Mouse (Mus musculus): ENCODE data around the gene Mbnl1. TPM values are rescaled to one million over a fixed set of nuclear protein-coding genes. Genes with fewer than 3 reads are reported as not detected.
A peak's percentile ranks its signal among the peaks of the same experiment; 100 is the strongest.

The Mbnl1 gene
- polyA plus RNA-seq, 1 experiment from 2014 or later = 127 TPM

- Histone ChIP-seq H3K27me3 (replicated peaks; ENCODE audit: insufficient read depth, low read length) (no peaks in the 10 kb centered on the region), H3K4me3 (ENCODE audit: low read depth, low read length) (no peak overlapping the region), H3K4me2 (replicated peaks; ENCODE audit: low read depth, low read length) (no peak overlapping the region), H3K9ac (replicated peaks; ENCODE audit: low read depth) (no peak overlapping the region), H3K27ac (ENCODE audit: low read length) (no peak overlapping the region), H3K36me3 (ENCODE audit: insufficient read depth, low read length) (no peaks in the 10 kb centered on the region), H3K4me1 (ENCODE audit: insufficient read depth, low read depth, low read length) (peaks cover 4% of the 10 kb centered on the region), H3K9me3 (ENCODE audit: low read length) (no peaks in the 10 kb centered on the region)
- ATAC-seq = no peak
- no peak for DNase-seq (ENCODE audit: low spot score)
- TF ChIP-seq CTCF (IDR thresholded peaks at IDR 0.05) (no peak), EP300 (IDR thresholded peaks at IDR 0.05) (no peak)
- 81% methylated on average over 10 of the region's 10 CpGs for WGBS
Observed at GRCm38 (mm10) chr3:60595606-60596005, 123.0 kb downstream of the Mbnl1 start.

- Histone ChIP-seq H3K36me3 (ENCODE audit: insufficient read depth, low read length) (no peaks in the 10 kb centered on the region), H3K9me3 (ENCODE audit: low read length) (no peaks in the 10 kb centered on the region), H3K9ac (replicated peaks; ENCODE audit: low read depth) (no peak overlapping the region), H3K4me2 (replicated peaks; ENCODE audit: low read depth, low read length) (no peak overlapping the region), H3K27me3 (replicated peaks; ENCODE audit: insufficient read depth, low read length) (no peaks in the 10 kb centered on the region), H3K4me1 (ENCODE audit: insufficient read depth, low read depth, low read length) (no peaks in the 10 kb centered on the region; the same call in 1 of the 2 replicates), H3K27ac (ENCODE audit: low read length) (no peak overlapping the region), H3K4me3 (ENCODE audit: low read depth, low read length) (no peak overlapping the region)
- TF ChIP-seq CTCF (IDR thresholded peaks at IDR 0.05) (no peak), EP300 (IDR thresholded peaks at IDR 0.05) (no peak)
- WGBS = 33% methylated on average over 4 of the region's 4 CpGs
- ATAC-seq (peak; percentile 86), DNase-seq (ENCODE audit: low spot score) (peak; percentile 69)
Observed at GRCm38 (mm10) chr3:60596985-60597384, 124.4 kb downstream of the Mbnl1 start.

- Histone ChIP-seq H3K36me3 (ENCODE audit: insufficient read depth, low read length) (no peaks in the 10 kb centered on the region), H3K9ac (replicated peaks; ENCODE audit: low read depth) (no peak overlapping the region), H3K4me3 (ENCODE audit: low read depth, low read length) (no peak overlapping the region), H3K9me3 (ENCODE audit: low read length) (no peaks in the 10 kb centered on the region), H3K27me3 (replicated peaks; ENCODE audit: insufficient read depth, low read length) (no peaks in the 10 kb centered on the region), H3K4me1 (ENCODE audit: insufficient read depth, low read depth, low read length) (no peaks in the 10 kb centered on the region), H3K4me2 (replicated peaks; ENCODE audit: low read depth, low read length) (no peak overlapping the region), H3K27ac (ENCODE audit: low read length) (no peak overlapping the region)
- WGBS = 18% methylated on average over 4 of the region's 4 CpGs
- DNase-seq (ENCODE audit: low spot score) (peak; percentile 78), ATAC-seq (0 out of 2 replicates have a peak, but pooled peaks have one; percentile 35)
- TF ChIP-seq CTCF (IDR thresholded peaks at IDR 0.05) = peak; percentile 91
- no peak for TF ChIP-seq EP300 (IDR thresholded peaks at IDR 0.05)
Observed at GRCm38 (mm10) chr3:60601686-60602085, 129.1 kb downstream of the Mbnl1 start.

- no peak for TF ChIP-seq EP300 (IDR thresholded peaks at IDR 0.05)
- TF ChIP-seq CTCF (IDR thresholded peaks at IDR 0.05) = no peak
- DNase-seq (ENCODE audit: low spot score) (no peak), ATAC-seq (no peak)
- Histone ChIP-seq H3K9me3 (ENCODE audit: low read length) (no peaks in the 10 kb centered on the region), H3K9ac (replicated peaks; ENCODE audit: low read depth) (no peak overlapping the region), H3K27me3 (replicated peaks; ENCODE audit: insufficient read depth, low read length) (no peaks in the 10 kb centered on the region), H3K4me3 (ENCODE audit: low read depth, low read length) (no peak overlapping the region), H3K4me1 (ENCODE audit: insufficient read depth, low read depth, low read length) (no peaks in the 10 kb centered on the region), H3K36me3 (ENCODE audit: insufficient read depth, low read length) (no peaks in the 10 kb centered on the region), H3K27ac (ENCODE audit: low read length) (no peak overlapping the region), H3K4me2 (replicated peaks; ENCODE audit: low read depth, low read length) (no peak overlapping the region)
- WGBS = 62% methylated on average over 4 of the region's 4 CpGs
Observed at GRCm38 (mm10) chr3:60602923-60603549, 130.4 kb downstream of the Mbnl1 start.

- WGBS = 94% methylated on average over 4 of the region's 4 CpGs
- H3K4me1 ChIP-seq (ENCODE audit: insufficient read depth, low read depth, low read length) = no peaks in the 10 kb centered on the region
- H3K4me2 ChIP-seq (replicated peaks; ENCODE audit: low read depth, low read length) = no peak overlapping the region
- H3K9ac ChIP-seq (replicated peaks; ENCODE audit: low read depth) = no peak overlapping the region
- H3K4me3 ChIP-seq (ENCODE audit: low read depth, low read length) = no peak overlapping the region
- no peaks in the 10 kb centered on the region for H3K27me3 ChIP-seq (replicated peaks; ENCODE audit: insufficient read depth, low read length)
- H3K27ac ChIP-seq (ENCODE audit: low read length) = no peak overlapping the region
- ATAC-seq (no peak), DNase-seq (ENCODE audit: low spot score) (no peak)
- H3K9me3 ChIP-seq (ENCODE audit: low read length) = no peaks in the 10 kb centered on the region
- H3K36me3 ChIP-seq (ENCODE audit: insufficient read depth, low read length) = no peaks in the 10 kb centered on the region
- TF ChIP-seq CTCF (IDR thresholded peaks at IDR 0.05) (no peak), EP300 (IDR thresholded peaks at IDR 0.05) (no peak)
Observed at GRCm38 (mm10) chr3:60603637-60604036, 131.0 kb downstream of the Mbnl1 start.

GRCm38 (mm10) chr3:60604205-60604604, 131.6 kb downstream of the Mbnl1 start:
- TF ChIP-seq CTCF (IDR thresholded peaks at IDR 0.05) = no peak
- TF ChIP-seq EP300 (IDR thresholded peaks at IDR 0.05) = no peak
- 57% methylated on average over 6 of the region's 6 CpGs for WGBS

More at GRCm38 (mm10) chr3:60604205-60604604, 131.6 kb downstream of the Mbnl1 start:
- Histone ChIP-seq H3K4me1 (ENCODE audit: insufficient read depth, low read depth, low read length) (no peaks in the 10 kb centered on the region), H3K9me3 (ENCODE audit: low read length) (no peaks in the 10 kb centered on the region), H3K27ac (ENCODE audit: low read length) (no peak overlapping the region), H3K27me3 (replicated peaks; ENCODE audit: insufficient read depth, low read length) (no peaks in the 10 kb centered on the region), H3K36me3 (ENCODE audit: insufficient read depth, low read length) (no peaks in the 10 kb centered on the region), H3K9ac (replicated peaks; ENCODE audit: low read depth) (no peak overlapping the region), H3K4me2 (replicated peaks; ENCODE audit: low read depth, low read length) (no peak overlapping the region), H3K4me3 (ENCODE audit: low read depth, low read length) (no peak overlapping the region)
- DNase-seq (ENCODE audit: low spot score) (no peak), ATAC-seq (no peak)
